Mouse (Mus musculus) E14TG2a.4 (cell line): ENCODE measurements at regions not wholly inside any gene's neighbourhood (a gene's known extent, or its start where the extent isn't known, plus 50 kb on each side); places are given as distances from the start of the nearest gene placed in this dataset.

Experiments
- CTCF ChIP-seq: conservative IDR thresholded peaks from 2 replicates; pipeline ENCODE4 v1.5.1; 2014; ENCODE audit warnings: low read length
- NANOG ChIP-seq: IDR thresholded peaks from 2 replicates; pipeline ENCODE4 v1.6.1; 2014; ENCODE audit warnings: borderline replicate concordance, low read length, mixed read lengths

- TF ChIP-seq CTCF, result peak; percentile 43
- TF ChIP-seq NANOG, result no peak
These were observed 1428.4 kb upstream of the Tacstd2 start for GRCm38 (mm10) chr6:68964012-68964411.
